Mouse (Mus musculus) heart, adult 2 months (tissue): ENCODE measurements around the gene Zfyve16.

Experiments used
- CTCF ChIP-seq: fragments of 200-600 bp; IDR thresholded peaks from 2 replicates; pipeline ENCODE4 v1.8.1; 2022; ENCODE audit warnings: antibody characterized with exemption, mild to moderate bottlenecking, moderate library complexity
- EP300 ChIP-seq: fragments of 200-500 bp; IDR thresholded peaks from 2 replicates; pipeline ENCODE4 v1.6.1; 2011; ENCODE audit warnings: low read depth, low read length, control low read depth; ENCODE audit not compliant: insufficient read depth
- POLR2A ChIP-seq: fragments of 200-500 bp; IDR thresholded peaks from 2 replicates; pipeline ENCODE4 v1.6.1; 2011; ENCODE audit warnings: mild to moderate bottlenecking, low read depth, low read length, control low read depth; ENCODE audit not compliant: insufficient read depth

DNA sequence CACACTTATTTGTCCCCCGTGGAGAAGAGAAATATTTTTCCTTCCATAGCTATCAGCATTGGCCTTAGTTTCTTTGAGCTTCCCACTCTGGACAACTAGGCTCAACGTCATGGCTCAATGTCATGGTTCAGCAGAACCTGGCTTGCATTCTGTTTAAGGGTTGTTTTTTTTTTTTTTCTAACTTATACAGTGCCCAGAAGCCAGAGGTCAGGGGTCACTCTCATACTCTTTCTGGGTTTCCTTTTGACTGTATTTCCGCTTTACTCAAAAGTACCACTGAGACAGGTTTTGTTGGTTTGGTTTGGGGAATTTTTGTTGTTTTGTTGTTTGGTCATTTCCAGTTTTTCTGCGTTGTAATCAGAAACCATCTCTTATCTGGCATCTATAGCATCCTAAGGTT lies 47.5 kb upstream of the Zfyve16 start:
- no peak for TF ChIP-seq EP300
- no peak for TF ChIP-seq CTCF
- TF ChIP-seq POLR2A, result no peak
